ENCODE assay signal across 8 mouse cellular contexts in the genomic region with DNA sequence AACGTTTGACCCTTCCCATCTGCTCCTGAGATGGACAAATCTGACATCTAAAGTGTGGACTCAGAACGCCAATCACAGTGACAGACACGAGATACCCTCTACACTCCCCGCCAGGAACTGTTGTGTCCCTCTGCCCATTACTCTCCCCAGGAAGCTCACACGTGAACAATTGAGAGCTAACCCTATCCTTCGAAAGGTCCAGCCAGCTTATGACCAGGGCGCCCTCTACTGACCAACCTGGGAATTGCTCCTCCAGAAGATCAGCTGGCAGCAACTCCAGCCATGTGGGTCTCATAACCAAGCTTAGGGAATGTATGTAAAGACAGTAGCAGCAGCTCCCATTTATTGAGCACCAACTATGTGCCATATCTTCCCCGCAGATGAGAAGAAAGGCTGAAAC.
A peak's percentile ranks its signal among the peaks of the same experiment; 100 is the strongest.
DNase-seq lines count a peak whose midpoint lies in the region; ATAC-seq lines count a peak whose summit lies in the region.

No protein-coding gene starts in this region.

- no peak for ATAC-seq in CD4-positive, CD25-positive, alpha-beta regulatory T cell, adult 4 months

- peak; percentile 82 for DNase-seq in CD4-positive, CD25-positive, alpha-beta regulatory T cell, adult 2 months (ENCODE audit: low read depth, low spot score)
- DNase-seq in adrenal gland, adult (ENCODE audit: inconsistent age in 2 of 2, low spot score in 1 of 2) = peak; percentile 75 to 94
- DNase-seq in embryo, embryonic 10 days (ENCODE audit: low spot score) = peak; percentile 87
- DNase-seq in heart, adult 8-10 months (ENCODE audit: low spot score) = peak; percentile 81
- DNase-seq in layer of hippocampus, adult 9-11 months = peak; percentile 69
- peak; percentile 78 for DNase-seq in lung, postnatal 25 days (ENCODE audit: low spot score)
- peak; percentile 48 for DNase-seq in spleen, adult 12 weeks (ENCODE audit: low spot score)
